Mouse (Mus musculus) embryonic facial prominence, embryonic 14.5 days (tissue): ENCODE data around the gene Vsx1. TPM values are rescaled to one million over a fixed set of nuclear protein-coding genes. Genes with fewer than 3 reads are reported as not detected.
A peak's percentile ranks its signal among the peaks of the same experiment; 100 is the strongest.

Experiments used
- ATAC-seq: fragments of 200-750 bp; cut with Nextera tagmentation; 2 replicates; pipeline ENCODE4 v1.8.0; 2017; ENCODE audit warnings: low read depth, moderate number of reproducible peaks, moderate TSS enrichment
- DNase-seq: peaks from one replicate; pipeline ENCODE4 v3.0.0-alpha.2; 2015; ENCODE audit warnings: low spot score
- H3K27ac ChIP-seq: fragments of 300-500 bp; sonication (generic); replicated peaks from 2 replicates; pipeline ENCODE4 v1.5.1; 2014; ENCODE audit warnings: low read depth, mild to moderate bottlenecking, low read length, moderate library complexity
- H3K27me3 ChIP-seq: fragments of 300-500 bp; sonication (generic); replicated peaks from 2 replicates; pipeline ENCODE4 v1.6.1; 2014; ENCODE audit warnings: low read length; ENCODE audit not compliant: control insufficient read depth, insufficient read depth
- H3K36me3 ChIP-seq: fragments of 300-500 bp; sonication (generic); 2 replicates; pipeline ENCODE4 v1.6.1; 2014; ENCODE audit warnings: low read length, mixed read lengths; ENCODE audit not compliant: control insufficient read depth, insufficient read depth
- H3K4me1 ChIP-seq: fragments of 300-500 bp; sonication (generic); 2 replicates; pipeline ENCODE4 v1.6.1; 2014; ENCODE audit warnings: antibody characterized with exemption, low read length; ENCODE audit not compliant: control insufficient read depth, insufficient read depth
- H3K4me2 ChIP-seq: fragments of 300-500 bp; sonication (generic); 2 replicates; pipeline ENCODE4 v1.6.1; 2014; ENCODE audit warnings: low read depth, mild to moderate bottlenecking, low read length, moderate library complexity, mixed read lengths
- H3K4me3 ChIP-seq: fragments of 300-500 bp; sonication (generic); 2 replicates; pipeline ENCODE4 v1.5.1; 2014; ENCODE audit warnings: low read depth, mild to moderate bottlenecking, low read length
- H3K9ac ChIP-seq: fragments of 300-500 bp; sonication (generic); 2 replicates; pipeline ENCODE4 v1.6.1; 2014; ENCODE audit warnings: low read depth, mild to moderate bottlenecking, low read length, moderate library complexity, mixed read lengths
- H3K9me3 ChIP-seq: fragments of 300-500 bp; sonication (generic); 2 replicates; pipeline ENCODE4 v1.6.1; 2016; ENCODE audit warnings: low read length; ENCODE audit not compliant: control insufficient read depth
- WGBS: fragments of 180-500 bp; shearing (Covaris S2); extraction: QIAGEN DNeasy Blood & Tissue Kit; methylation state at CpG from one replicate; pipeline ENCODE4 v1.1.7; 2014; 5-methylcytosine and 5-hydroxymethylcytosine counted together
- polyA plus RNA-seq: library from polyadenylated mRNA; unstranded; fragments of >200 nt; fragmentation: Nextera tagmentation; extraction: Ambion mirVana; gene quantifications from 2 replicates; pipeline ENCODE4 v1.2.1, GENCODE M21; 2014

Gene Vsx1
- polyA plus RNA-seq, 1 experiment from 2014 or later: not detected

DNA sequence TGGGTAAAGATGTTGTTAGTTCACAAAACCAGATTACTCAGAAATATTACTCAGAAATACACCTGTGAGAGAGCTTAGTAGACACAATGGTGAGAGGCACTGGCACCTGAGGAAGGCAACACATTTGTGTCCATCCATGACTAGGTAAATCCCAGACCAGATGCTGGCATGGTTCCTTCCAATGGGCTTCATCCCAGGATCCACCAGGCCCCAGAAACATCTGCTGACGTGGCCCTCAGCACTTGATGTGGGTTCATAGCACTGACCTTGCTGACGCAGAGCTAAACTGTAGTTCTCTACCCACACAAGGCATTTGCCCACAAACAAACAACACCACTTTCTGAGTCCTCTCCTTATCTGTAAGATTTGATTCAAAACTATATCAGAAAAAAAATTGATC lies 34.3 kb downstream of the Vsx1 start:
- H3K4me1 ChIP-seq: no peaks in the 10 kb centered on the region
- no peak overlapping the region for H3K4me2 ChIP-seq
- no peak overlapping the region for H3K9ac ChIP-seq
- H3K4me3 ChIP-seq: no peak overlapping the region
- DNase-seq (no peak), ATAC-seq (no peak)
- H3K27me3 ChIP-seq: no peaks in the 10 kb centered on the region
- H3K9me3 ChIP-seq: no peaks in the 10 kb centered on the region
- WGBS: 77% methylated on average over 2 of the region's 2 CpGs
- no peaks in the 10 kb centered on the region for H3K36me3 ChIP-seq
- no peak overlapping the region for H3K27ac ChIP-seq

DNA sequence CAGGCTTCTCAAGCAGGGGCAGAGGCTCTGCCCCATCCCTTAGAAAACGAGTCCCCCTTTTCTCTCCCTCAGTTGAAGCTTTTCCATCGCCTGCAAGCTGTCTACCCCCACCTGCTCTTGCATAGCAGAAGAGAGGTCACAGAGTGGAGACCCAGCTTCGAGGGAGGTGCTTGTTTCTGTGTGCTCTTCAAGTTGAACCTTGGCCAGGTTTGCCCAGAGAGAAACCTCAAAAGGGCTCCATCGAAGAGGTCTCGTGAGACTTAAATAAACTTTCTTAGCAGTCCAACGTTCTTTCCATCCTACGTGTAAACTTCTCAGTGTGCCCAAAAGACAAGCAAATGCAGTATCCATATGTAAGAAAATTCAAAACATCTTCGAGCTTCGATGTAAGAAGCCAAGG lies 37.8 kb downstream of the Vsx1 start:
- DNase-seq: no peak
- 48% methylated on average over 9 of the region's 9 CpGs for WGBS
- H3K27ac ChIP-seq: no peak overlapping the region

DNA sequence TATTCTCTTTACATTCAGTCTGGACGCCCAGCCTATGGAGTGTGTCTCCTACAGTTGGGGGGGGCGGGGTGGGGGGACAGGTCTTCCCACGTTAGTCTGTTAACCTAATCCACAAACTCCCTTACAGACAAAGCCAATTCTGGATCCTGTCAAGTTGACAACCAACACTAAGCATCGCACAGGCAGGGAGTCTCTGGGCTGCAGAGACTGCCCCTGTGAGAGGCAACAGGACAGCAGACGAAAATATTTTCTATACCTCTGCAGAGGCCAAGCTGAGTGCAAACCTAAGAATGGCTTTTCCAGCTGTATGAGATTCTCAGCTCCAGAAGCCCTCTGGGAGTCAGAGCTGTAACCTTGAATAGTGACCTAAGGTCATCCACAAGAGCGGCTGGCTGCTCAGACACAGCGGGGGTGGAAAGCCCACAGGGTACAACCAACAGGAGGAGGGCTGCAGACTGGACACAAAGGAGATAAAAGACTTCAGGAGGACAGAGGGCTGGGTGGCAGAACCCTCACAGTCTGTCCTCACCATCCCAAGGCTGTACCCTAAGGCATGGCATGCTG lies 38.6 kb downstream of the Vsx1 start:
- 11% methylated on average over 7 of the region's 7 CpGs for WGBS
- Histone ChIP-seq H3K4me2 (no peak overlapping the region), H3K27me3 (no peaks in the 10 kb centered on the region), H3K27ac (no peak overlapping the region), H3K36me3 (no peaks in the 10 kb centered on the region), H3K4me1 (no peaks in the 10 kb centered on the region), H3K9me3 (no peaks in the 10 kb centered on the region), H3K9ac (no peak overlapping the region), H3K4me3 (no peak overlapping the region)
- peak; percentile 82 for ATAC-seq
- peak; percentile 38 for DNase-seq

More for the DNA sequence above, 37.8 kb downstream of the Vsx1 start:
- no peaks in the 10 kb centered on the region for H3K4me1 ChIP-seq
- no peak overlapping the region for H3K9ac ChIP-seq
- H3K27me3 ChIP-seq: no peaks in the 10 kb centered on the region
- no peak overlapping the region for H3K4me2 ChIP-seq
- H3K36me3 ChIP-seq: no peaks in the 10 kb centered on the region
- no peak for ATAC-seq
- H3K9me3 ChIP-seq: no peaks in the 10 kb centered on the region
- H3K4me3 ChIP-seq: no peak overlapping the region

DNA sequence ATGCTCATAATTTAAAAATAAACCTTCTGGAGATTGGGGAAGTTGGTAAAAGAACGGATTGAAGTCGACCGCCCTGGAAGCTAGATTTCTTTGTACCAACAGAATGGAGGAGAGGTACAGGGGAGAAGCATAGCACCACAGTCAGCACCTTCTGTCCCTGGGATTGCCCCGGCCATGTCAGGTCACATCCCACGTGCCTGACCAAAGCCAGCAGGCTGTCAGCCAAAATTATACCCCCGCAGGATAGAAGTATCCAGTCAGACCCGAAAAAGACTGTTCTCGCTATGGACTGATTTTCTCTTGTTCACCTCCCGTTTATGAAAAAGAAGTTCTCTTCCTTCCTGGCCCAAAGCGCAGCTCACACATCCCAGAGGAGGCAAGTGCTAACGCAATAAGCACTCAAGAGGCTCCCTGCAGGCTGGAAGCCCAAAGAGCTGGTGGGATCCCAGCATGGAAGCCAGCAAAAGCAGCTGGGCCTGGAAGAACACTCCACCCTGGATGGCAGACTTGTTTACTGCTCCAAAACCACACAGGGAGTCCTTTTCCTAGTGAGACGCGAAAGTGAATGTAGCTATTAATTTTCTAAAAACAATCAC lies 40.8 kb downstream of the Vsx1 start:
- DNase-seq (no peak), ATAC-seq (no peak)
- Histone ChIP-seq H3K36me3 (no peaks in the 10 kb centered on the region), H3K27me3 (no peaks in the 10 kb centered on the region), H3K9ac (no peak overlapping the region), H3K4me2 (no peak overlapping the region), H3K4me3 (no peak overlapping the region), H3K9me3 (no peaks in the 10 kb centered on the region), H3K4me1 (no peaks in the 10 kb centered on the region), H3K27ac (no peak overlapping the region)
- WGBS: 54% methylated on average over 13 of the region's 13 CpGs

DNA sequence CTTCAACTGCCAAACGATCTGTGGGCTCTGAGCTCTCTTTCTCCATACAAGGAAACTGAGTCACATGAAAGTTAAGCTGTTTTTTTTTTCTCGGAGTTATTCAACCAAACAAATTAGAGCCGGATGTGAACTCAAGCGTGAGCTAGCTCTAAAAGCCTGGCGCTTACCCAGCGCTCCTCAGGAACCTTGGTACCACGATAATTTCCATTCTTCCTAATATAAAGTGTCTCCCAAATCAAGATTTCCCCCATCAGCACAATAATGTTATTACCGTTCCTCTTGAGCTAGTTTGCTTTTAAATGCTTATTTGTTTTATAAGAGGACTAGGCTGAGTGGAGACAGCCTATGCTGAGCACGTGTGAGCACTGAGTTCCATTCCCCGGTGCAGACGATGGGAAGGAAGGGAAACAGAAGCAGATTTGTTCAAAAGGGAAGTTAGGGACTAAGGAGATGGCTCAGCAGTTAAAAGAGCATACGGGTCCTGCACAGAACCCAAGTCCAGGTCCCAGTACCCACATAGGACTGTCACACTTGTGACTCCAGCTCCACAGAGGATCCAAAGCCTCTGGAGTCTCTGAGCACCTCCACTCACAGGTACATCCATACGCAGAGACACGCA lies 41.4 kb downstream of the Vsx1 start:
- H3K9me3 ChIP-seq: no peaks in the 10 kb centered on the region
- no peak overlapping the region for H3K4me2 ChIP-seq
- H3K9ac ChIP-seq: no peak overlapping the region
- H3K4me3 ChIP-seq: no peak overlapping the region
- ATAC-seq (no peak), DNase-seq (no peak)
- H3K27me3 ChIP-seq: no peaks in the 10 kb centered on the region
- no peaks in the 10 kb centered on the region for H3K36me3 ChIP-seq
- H3K27ac ChIP-seq: no peak overlapping the region
- no peaks in the 10 kb centered on the region for H3K4me1 ChIP-seq
- WGBS: 68% methylated on average over 14 of the region's 14 CpGs

DNA sequence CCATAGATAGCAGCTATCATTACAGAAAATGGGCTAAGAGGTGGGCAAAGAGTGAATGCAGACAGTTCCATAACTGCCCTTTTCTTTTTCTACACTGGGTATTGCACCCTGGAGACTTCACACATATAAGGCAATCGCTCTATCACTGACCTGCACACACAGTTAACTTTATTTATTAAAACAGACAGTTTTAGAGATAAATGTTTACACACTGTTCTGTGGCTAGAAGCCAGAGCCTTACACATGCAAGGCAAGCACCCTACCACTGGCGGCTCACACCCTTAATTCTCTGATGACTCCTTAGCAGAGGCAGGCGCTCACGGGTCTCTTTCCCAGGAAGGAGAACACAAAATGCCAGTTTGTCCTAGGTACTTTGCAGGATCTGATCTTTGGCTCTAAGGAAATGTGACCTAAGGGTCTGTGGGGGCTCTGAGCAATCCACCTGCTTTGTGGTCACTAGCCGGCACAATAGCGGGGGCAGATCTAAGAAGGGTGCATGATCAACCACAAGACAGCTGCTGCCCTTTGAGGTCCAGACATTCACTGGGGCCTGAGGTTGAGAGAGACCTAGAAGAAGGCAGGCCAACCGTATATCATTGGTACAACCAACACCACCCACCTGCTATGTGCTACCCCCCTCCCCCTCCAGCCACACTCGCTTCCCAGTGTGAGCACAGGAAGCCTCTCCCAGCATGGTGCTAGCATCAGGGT lies 42.6 kb downstream of the Vsx1 start:
- Histone ChIP-seq H3K27ac (no peak overlapping the region), H3K4me1 (no peaks in the 10 kb centered on the region), H3K36me3 (no peaks in the 10 kb centered on the region), H3K9me3 (no peaks in the 10 kb centered on the region), H3K4me3 (no peak overlapping the region), H3K4me2 (no peak overlapping the region), H3K27me3 (no peaks in the 10 kb centered on the region), H3K9ac (no peak overlapping the region)
- ATAC-seq (no peak), DNase-seq (no peak)
- 84% methylated on average over 8 of the region's 8 CpGs for WGBS

DNA sequence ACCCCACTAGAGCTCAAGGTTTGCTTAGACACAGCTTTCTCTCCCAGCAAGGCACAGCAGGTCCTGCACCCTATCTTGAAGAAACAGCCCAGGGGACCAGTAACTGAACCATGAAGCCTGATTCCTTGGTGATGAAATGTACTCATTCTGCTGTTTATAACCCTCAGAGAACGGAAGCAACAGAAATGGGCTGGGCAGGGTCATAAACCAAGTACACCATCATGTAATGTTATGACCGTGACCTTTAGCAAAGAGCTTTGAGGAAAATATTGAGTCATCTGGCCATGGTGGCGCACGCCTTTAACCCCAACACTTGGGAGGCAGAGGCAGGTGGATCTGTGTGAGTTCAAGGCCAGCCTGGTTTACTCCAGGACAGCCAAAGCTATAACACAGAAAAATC lies 43.9 kb downstream of the Vsx1 start:
- H3K36me3 ChIP-seq: no peaks in the 10 kb centered on the region
- H3K4me1 ChIP-seq: no peaks in the 10 kb centered on the region
- no peak for DNase-seq
- H3K9ac ChIP-seq: no peak overlapping the region
- no peak for ATAC-seq
- H3K4me3 ChIP-seq: no peak overlapping the region
- WGBS: 90% methylated on average over 4 of the region's 4 CpGs
- H3K27me3 ChIP-seq: no peaks in the 10 kb centered on the region
- H3K27ac ChIP-seq: no peak overlapping the region
- H3K4me2 ChIP-seq: no peak overlapping the region
- no peaks in the 10 kb centered on the region for H3K9me3 ChIP-seq

DNA sequence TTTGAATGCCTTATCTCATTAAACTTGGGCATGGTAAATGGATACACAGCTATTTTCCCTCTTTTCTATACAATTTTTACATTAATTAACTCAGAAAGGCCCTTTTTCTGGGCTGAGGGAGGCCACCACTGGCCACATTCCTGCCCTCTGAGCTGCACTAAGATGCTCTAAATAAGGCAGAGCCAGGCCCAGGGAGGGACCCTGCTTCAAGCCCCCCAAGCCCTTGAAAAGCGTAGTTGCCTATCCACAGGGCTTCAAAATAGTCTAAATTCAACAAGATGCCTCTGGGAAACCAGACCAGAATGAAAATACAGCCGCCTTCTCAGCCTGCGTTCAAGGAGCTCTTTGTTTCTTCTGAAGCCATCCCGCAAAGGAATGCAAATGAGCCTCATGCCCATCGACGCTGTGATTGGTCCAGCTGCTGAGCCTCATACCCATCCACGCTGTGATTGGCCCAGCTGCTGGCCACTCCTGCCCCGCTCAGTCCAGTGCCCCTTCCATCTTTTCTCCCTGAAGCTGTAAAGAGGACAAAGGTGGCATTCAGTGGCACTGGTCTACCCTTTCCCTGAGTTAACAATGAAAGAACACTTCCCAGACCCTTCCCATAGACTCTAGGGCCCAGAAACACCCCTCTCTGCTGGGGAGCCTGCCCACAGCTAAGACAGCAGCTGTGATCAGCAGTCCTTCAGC lies 45.3 kb downstream of the Vsx1 start:
- WGBS: 37% methylated on average over 8 of the region's 8 CpGs
- Histone ChIP-seq H3K4me3 (no peak overlapping the region), H3K9me3 (no peaks in the 10 kb centered on the region), H3K36me3 (no peaks in the 10 kb centered on the region), H3K27me3 (no peaks in the 10 kb centered on the region), H3K4me2 (no peak overlapping the region), H3K9ac (no peak overlapping the region), H3K4me1 (no peaks in the 10 kb centered on the region), H3K27ac (peak overlapping the region; percentile 1; the same call in 1 of the 2 replicates)
- DNase-seq (peak; percentile 59), ATAC-seq (peak; percentile 93)
